Mouse (Mus musculus) ES-E14 (cell line): ENCODE measurements at regions not wholly inside any gene's neighbourhood (a gene's known extent, or its start where the extent isn't known, plus 50 kb on each side); places are given as distances from the start of the nearest gene placed in this dataset.

Source experiments
- CHD2 ChIP-seq: IDR thresholded peaks from 2 replicates; pipeline ENCODE4 v1.6.1; 2014; ENCODE audit warnings: mild to moderate bottlenecking, low read depth, low read length, inconsistent platforms
- ZC3H11A ChIP-seq: IDR thresholded peaks from 2 replicates; pipeline ENCODE4 v1.6.1; 2012; ENCODE audit warnings: low read depth, mild to moderate bottlenecking, inconsistent platforms, low read length, borderline replicate concordance
- ZNF384 ChIP-seq: IDR thresholded peaks from 2 replicates; pipeline ENCODE4 v1.6.1; 2012; ENCODE audit warnings: low read depth, low read length, inconsistent platforms

DNA sequence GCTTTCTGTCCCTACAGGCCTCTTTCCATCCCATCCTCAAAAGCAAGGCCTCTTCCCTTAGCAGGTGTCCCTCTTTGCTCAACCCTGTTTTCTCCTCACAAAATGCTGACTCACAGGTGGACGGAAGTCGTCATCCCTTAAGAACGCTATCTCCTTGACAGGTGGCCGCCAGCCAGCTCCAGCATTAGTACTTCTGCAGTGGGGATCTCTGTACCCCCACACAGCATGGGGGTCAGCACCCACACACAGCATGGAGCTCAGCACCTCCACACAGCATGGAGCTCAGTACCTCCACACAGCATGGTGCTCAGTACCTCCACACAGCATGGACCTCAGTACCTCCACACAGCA is 74.6 kb downstream of the Cd2 start:
- no peak for TF ChIP-seq ZC3H11A
- no peak for TF ChIP-seq ZNF384
- TF ChIP-seq CHD2 = no peak
